Mouse (Mus musculus) spleen, adult 2 months (tissue): ENCODE measurements at regions not wholly inside any gene's neighbourhood (a gene's known extent, or its start where the extent isn't known, plus 50 kb on each side); places are given as distances from the start of the nearest gene placed in this dataset.

Source experiments
- CTCF ChIP-seq: fragments of 200-500 bp; IDR thresholded peaks from 2 replicates; pipeline ENCODE4 v1.5.1; 2011; ENCODE audit warnings: mild to moderate bottlenecking, inconsistent platforms; ENCODE audit not compliant: insufficient read depth, insufficient read length, insufficient replicate concordance; ENCODE audit errors: extremely low read depth
- POLR2A ChIP-seq: fragments of 200-500 bp; IDR thresholded peaks from 2 replicates; pipeline ENCODE4 v1.6.1; 2011; ENCODE audit warnings: low read depth, low read length, inconsistent platforms

DNA sequence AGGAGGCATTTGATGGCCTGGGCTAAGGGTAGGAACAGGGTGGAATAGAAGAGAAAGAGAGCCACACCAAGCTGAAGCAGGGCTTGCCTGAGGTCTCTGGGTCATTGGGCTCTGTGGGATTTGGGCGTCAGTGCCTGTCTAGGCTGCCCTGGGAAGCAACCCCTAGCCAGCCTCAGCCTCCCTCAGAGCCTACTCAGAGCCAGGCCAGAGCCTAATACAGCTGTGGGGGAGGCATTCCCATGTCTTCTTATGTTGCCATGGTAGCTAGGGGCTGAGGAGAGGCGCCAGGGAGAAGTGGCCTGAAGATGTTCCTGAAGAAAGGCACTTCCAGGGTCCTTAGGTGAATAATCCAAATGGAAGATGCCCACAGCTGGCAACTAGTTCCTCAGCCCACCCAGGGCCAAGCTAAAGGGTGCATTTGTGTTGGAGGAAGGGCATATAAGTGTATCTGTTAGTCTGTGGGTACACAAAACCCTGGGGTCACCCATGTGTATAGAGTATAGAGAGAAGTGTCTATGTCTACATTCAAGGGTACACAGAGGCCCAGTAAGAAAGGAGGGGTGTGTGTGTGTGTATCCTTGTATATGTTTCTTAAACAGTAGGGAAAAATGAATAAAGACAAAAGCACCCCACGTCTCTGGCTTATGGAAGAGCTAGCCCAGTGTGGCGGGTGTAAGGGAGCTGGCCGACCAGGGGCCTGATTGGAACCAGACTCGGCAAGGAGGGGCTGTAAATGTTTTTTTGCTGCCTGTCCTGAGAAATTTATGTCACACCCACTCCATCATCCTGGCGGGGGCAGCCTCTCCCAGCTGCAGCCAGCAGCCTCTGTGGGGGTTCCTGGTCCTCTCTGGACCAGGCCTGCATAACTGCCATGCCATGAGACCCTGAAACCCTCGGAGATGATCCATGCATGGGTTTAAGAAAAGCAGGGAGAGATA, 134.2 kb downstream of the Pja1 start:
- TF ChIP-seq CTCF (no peak), POLR2A (no peak)
